Mouse (Mus musculus): Measurements from ENCODE around the gene Osm. TPM values are rescaled to one million over a fixed set of nuclear protein-coding genes. Genes with fewer than 3 reads are reported as not detected.

The Osm gene
- total RNA-seq, 2 experiments from 2014 or later: 0.30 TPM; not detected in 1

GRCm38 (mm10) chr11:4214572-4214971, 21.6 kb upstream of the Osm start:
- intact Hi-C loops (cut with DNase I): no loop called here
- no peak for DNase-seq

GRCm38 (mm10) chr11:4215061-4215460, 21.2 kb upstream of the Osm start:
- intact Hi-C loops (cut with DNase I): no loop called here
- no peak for DNase-seq

DNA sequence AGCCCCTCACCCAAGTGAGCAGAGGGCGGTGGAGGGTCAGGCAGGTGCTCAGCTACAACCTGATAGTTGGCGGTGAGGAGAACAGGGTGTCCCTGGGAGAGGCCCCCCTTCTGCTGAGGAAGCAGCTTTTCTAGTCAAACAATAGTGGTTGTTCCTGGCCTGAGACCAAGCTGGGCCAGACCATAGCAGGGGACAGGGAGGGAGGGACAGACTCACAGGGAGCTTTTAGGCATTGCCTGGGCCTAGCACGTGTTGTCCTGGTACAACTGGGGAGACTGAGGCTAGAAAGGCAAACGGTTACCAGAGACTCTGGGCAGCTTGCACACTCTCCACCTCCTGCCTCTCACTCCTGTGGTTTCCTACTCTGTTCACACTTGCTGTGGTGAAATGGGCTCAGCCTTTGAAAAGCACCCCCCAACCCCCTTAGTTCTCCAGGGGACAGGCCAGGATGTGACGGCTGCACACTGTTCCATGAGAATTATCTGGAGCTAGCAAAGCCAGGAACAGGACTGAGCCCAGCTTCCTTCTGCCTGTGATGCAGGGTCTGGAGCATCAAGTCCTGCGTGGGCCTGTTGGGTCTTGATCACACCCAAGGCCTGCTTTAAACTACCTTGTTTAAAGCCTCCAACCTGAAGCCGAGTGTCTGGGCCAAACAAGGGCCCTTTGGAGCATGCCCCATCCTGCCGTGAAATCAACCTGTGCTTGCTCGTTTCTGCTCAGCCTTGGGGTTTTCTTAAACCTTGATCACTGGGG, 19.8 kb upstream of the Osm start:
- DNase-seq: no peak
- intact Hi-C loops (cut with DNase I): no loop called here

- intact Hi-C loops (cut with DNase I): loop anchor here (2.0 kb wide), 1 partner anchor 83 kb away; the partner anchor contains the start of gene Rnf215
- peak; percentile 57 for DNase-seq
Measured at GRCm38 (mm10) chr11:4217914-4218629, 18.1 kb upstream of the Osm start, which contains the start of gene Castor1. Castor1 (plus strand) TSS chr11:4218225.

DNA sequence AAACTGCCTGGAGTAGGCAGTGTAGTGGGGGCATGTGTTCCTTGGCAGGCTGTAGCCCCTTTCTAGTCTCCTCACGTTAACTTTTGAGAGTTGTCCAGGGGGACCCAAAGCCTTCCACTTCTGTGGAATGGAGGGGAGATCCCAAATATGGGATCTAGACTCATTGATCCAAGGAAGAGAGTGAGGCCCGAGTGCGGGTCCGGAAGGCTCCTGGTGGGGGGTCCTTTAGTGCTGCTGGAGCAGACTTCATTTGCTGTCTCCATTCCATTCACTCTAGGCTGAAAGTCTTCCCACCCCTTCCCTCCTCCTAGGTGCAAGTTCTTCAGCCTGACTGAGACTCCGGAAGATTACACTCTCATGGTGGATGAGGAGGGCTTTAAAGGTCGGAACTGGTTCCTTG, 17.6 kb upstream of the Osm start:
- DNase-seq: no peak
- intact Hi-C loops (cut with DNase I): loop anchor here (2.0 kb wide), 1 partner anchor 84 kb away; the partner anchor contains the start of gene Rnf215

- intact Hi-C loops (cut with DNase I): loop anchor here (2.0 kb wide), 1 partner anchor 85 kb away; the partner anchor contains the start of gene Rnf215
- DNase-seq: peak; percentile 63
Measured at GRCm38 (mm10) chr11:4219317-4219751, 16.9 kb upstream of the Osm start.

GRCm38 (mm10) chr11:4219908-4220307, 16.3 kb upstream of the Osm start:
- intact Hi-C loops (cut with DNase I): loop anchor here (2.0 kb wide), 1 partner anchor 85 kb away; the partner anchor contains the start of gene Rnf215
- no peak for DNase-seq

DNA sequence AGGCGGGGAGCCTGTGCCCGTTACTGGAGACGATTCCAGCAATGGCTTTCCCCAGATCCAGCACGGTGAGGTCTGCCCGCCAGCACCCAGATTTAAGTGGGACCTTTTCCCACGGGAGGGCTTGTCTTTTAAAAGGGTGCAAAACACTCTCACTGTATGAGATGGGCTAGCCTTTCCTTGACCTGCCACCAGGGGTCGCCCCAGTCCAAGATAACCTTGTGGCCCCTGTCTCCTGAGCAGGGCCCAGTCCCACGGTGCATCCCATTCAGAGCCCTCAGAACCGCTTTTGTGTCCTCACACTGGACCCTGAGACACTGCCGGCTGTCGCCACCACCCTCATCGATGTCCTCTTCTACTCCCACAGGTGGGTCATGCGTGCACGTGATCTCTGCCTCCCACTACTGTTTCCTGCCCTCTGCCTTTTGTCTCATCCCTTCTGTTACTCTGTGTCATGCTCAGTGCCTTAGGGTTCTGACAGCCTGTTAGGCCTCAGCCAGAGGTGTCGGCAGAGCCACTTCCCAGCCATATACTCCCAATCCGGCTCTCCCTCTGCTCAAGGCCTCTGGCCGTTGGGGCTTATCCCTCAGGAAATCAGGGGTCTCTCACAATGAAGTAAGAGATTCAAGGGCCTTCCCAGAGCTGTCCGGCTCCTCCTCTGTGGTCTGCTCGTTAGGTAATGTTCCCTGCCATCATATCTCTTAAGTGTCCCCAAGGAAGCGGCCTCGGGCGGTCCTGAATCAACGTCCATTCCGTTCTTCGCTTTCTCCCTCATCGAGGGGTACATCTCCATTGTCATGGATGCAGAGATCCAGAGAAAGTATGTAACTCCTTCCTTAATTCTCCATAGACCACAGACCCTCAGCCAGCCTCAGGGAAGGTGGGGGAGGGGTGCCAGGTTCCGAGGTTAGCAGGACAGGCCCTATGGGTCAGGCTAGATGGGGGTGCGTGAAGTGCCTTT, 15.5 kb upstream of the Osm start:
- intact Hi-C loops (cut with DNase I): no loop called here
- peak; percentile 84 for DNase-seq

DNA sequence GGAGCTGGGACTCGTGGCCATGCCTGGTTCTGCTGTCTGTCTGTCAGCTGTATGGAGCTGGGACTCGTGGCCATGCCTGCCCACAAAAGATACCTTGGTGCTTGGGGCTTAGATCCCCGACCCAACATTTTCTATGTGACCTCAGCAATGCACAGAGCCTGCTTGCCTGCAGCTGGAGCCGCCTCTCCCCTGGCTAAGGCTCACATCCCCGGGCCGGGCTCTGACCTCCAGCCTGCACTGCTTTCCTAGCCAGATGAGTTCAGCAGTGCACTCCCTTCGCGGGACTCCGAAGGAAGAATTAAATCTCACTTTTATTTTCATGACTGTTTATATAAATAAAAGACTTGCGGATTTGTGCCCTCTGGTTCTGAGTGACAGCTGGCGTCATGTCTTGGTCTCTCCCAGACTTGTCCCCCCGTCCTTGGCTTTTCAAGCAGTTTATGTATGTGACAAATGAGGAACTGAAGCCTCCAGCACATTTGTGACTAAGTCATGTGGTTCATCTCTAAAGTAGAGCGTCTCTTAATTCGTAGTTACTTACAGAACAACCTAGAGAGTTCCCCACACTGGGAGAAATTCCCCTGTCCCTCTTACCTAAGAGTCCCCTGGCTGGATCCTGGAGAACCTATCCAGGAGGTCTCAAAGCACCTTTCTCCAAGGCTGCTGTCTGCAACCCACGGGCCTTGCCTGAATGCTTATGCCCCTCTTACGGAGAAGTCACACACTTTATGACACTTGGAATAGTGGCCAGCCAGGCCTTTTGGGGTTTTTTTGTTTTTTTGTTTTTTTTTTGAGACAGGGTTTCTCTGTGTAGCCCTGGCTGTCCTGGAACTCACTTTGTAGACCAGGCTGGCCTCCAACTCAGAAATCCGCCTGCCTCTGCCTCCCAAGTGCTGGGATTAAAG, 13.9 kb upstream of the Osm start:
- DNase-seq: no peak
- intact Hi-C loops (cut with DNase I): no loop called here

DNA sequence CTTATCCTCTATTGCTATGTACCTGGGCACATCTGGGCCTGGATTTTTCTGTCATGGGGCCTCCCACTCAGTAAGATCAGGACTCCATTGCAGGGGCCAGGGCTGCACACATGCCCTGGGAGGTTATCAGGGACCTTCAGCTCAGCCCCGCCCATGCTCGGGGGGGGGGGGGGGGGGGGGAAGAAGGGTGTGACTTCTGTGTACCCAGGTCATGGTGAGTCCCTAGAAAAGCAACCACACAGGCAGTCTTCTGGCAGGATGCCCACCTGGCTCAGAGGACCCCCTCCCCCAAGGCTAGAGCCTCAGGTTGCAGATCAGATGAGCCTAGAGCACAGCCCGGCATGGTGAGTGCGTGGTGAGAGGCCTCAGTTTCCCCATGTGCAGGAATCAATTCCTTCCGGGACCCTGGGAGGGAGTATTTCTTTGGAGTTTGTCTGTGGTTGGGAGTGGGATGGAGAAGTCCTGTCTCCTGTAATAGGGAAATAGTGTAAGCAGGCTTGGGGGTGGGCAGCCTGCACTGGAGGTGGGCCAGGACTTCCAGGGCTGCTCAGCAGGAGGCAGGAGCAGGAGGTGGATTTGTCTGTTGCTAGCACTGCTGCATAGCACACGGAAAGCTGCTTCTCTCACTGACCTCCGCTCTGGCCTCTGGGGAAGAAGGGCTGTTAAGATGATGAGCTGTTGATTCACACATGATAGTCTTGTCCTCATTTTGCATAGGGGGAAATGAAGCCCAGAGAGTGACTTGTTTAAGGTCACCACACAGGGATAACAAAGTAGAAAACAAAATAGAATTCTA, 12.6 kb upstream of the Osm start:
- intact Hi-C loops (cut with DNase I): no loop called here
- DNase-seq: no peak

- intact Hi-C loops (cut with DNase I): no loop called here
- DNase-seq: no peak
Measured at GRCm38 (mm10) chr11:4224223-4224622, 12.0 kb upstream of the Osm start.

- intact Hi-C loops (cut with DNase I): no loop called here
- no peak for DNase-seq
Measured at GRCm38 (mm10) chr11:4226569-4227325, 9.5 kb upstream of the Osm start.

DNA sequence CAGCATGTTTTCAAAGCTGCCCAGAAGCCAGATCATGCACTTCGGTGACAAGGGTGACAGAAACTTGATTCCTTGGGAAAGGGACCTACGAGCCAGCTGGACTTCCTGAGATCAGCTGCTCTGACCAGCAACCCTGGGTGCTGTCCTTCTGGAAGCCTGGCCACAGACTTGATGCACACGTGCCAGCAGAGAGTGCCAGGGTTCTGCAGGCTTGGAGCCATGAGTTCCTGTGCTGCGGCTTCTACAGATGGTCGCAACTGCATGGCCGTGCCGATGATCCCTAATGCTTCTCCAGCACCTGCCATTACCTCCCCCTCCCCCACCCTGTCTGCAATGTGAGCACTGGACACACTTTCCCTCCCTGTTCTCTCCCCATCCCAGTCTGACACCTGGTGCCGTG, 7.8 kb upstream of the Osm start:
- DNase-seq: peak; percentile 93

DNA sequence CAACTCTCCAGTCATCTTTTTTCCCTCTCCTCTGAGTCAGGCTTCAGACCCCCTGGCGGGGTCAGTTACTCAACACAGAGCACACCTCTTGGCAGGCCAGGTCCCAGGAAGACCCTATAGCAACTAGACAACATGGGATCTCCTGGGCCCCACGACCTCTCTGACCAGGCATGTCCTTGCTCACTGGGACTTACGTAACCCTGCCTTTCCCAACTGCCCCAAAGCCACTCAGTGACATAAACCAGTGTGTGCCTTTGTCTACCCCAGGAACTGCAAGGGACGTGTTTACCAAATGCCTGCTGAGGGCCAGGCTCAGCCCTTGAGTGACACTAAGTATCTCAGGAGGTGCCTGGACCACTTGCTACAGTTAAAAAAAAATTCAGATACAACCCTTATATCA, 6.4 kb upstream of the Osm start:
- DNase-seq: no peak
- intact Hi-C loops (cut with DNase I): no loop called here

More for the DNA sequence above, 7.8 kb upstream of the Osm start:
- intact Hi-C loops (cut with DNase I): no loop called here

GRCm38 (mm10) chr11:4231435-4231834, 4.8 kb upstream of the Osm start:
- intact Hi-C loops (cut with DNase I): no loop called here
- no peak for DNase-seq

- DNase-seq: no peak
- intact Hi-C loops (cut with DNase I): no loop called here
Measured at GRCm38 (mm10) chr11:4232644-4233043, 3.6 kb upstream of the Osm start.

- intact Hi-C loops (cut with DNase I): no loop called here
- no peak for DNase-seq
Measured at GRCm38 (mm10) chr11:4235052-4235655, 1.1 kb upstream of the Osm start.
